Mouse (Mus musculus) small intestine, adult 10 weeks (tissue): ENCODE measurements around the gene Agfg2. TPM values are rescaled to one million over a fixed set of nuclear protein-coding genes. Genes with fewer than 3 reads are reported as not detected.

ENCODE experiments used
- polyA plus RNA-seq: library from polyadenylated mRNA; stranded (reverse); fragments of 350-450 nt; fragmentation: Illumina TruSeq; extraction: RNeasy Lipid Tissue Mini Kit (QIAGEN cat#74804); gene quantifications from one replicate; pipeline ENCODE4 v1.2.3, GENCODE M21; 2014; ENCODE audit warnings: low replicate concordance

Agfg2 gene
- 2.0 TPM for polyA plus RNA-seq

GRCm38 (mm10) chr5:137684294-137685123, at the start of gene Agfg2:
Agfg2 (minus strand) TSS chr5:137684726.

GRCm38 (mm10) chr5:137645652-137646091, 38.9 kb downstream of the Agfg2 start, which contains the start of gene Irs3:
Irs3 (minus strand) TSS chr5:137645714.

GRCm38 (mm10) chr5:137641054-137641453, 43.5 kb downstream of the Agfg2 start, which contains the start of gene Sap25:
Sap25 (plus strand) TSS chr5:137641334.

GRCm38 (mm10) chr5:137628498-137629305, 55.8 kb downstream of the Agfg2 start, which contains the start of the genes Fbxo24, Lrch4 and Gm20605:
Fbxo24 (minus strand) TSS chr5:137629002.
Lrch4 (plus strand) TSS chr5:137629121.
Gm20605 (plus strand) TSS chr5:137629175.

GRCm38 (mm10) chr5:137613550-137613949, 71.0 kb downstream of the Agfg2 start, which contains the start of gene Pcolce:
Pcolce (minus strand) TSS chr5:137613784.

GRCm38 (mm10) chr5:137600619-137601364, 83.7 kb downstream of the Agfg2 start, which contains the start of gene Mospd3:
Mospd3 (minus strand) TSS chr5:137601058.

Other genes with a start within 250 kb of the Agfg2 start
- gene Zan, start 207.7 kb downstream of the Agfg2 start, polyA plus RNA-seq = 0.19 TPM
- not detected for gene Pop7, start 182.2 kb downstream of the Agfg2 start, polyA plus RNA-seq
- gene Gigyf1, start 166.2 kb downstream of the Agfg2 start, polyA plus RNA-seq = 0.97 TPM
- gene Epo, start 151.5 kb downstream of the Agfg2 start, polyA plus RNA-seq = not detected
- gene Gnb2, start 151.2 kb downstream of the Agfg2 start, polyA plus RNA-seq = 1.5 TPM
- gene Actl6b, start 131.2 kb downstream of the Agfg2 start, polyA plus RNA-seq = not detected
- not detected for gene Tfr2, start 114.9 kb downstream of the Agfg2 start, polyA plus RNA-seq
- gene Mospd3, start 83.7 kb downstream of the Agfg2 start, polyA plus RNA-seq = not detected
- 1.5 TPM for gene Pcolce, start 70.9 kb downstream of the Agfg2 start, polyA plus RNA-seq
- gene Fbxo24, start 55.7 kb downstream of the Agfg2 start, polyA plus RNA-seq = not detected
- gene Lrch4, start 55.6 kb downstream of the Agfg2 start, polyA plus RNA-seq = 0.30 TPM
- not detected for gene Gm20605, start 55.6 kb downstream of the Agfg2 start, polyA plus RNA-seq
- not detected for gene Sap25, start 43.4 kb downstream of the Agfg2 start, polyA plus RNA-seq
- gene Irs3, start 39.0 kb downstream of the Agfg2 start, polyA plus RNA-seq = not detected
- gene Nyap1, start 56.9 kb upstream of the Agfg2 start, polyA plus RNA-seq = 0.22 TPM
- gene Tsc22d4, start 61.0 kb upstream of the Agfg2 start, polyA plus RNA-seq = 1.5 TPM
- gene Ppp1r35, start 94.1 kb upstream of the Agfg2 start, polyA plus RNA-seq = not detected
- 6.3 TPM for gene Mepce, start 102.9 kb upstream of the Agfg2 start, polyA plus RNA-seq
- 2.7 TPM for gene Zcwpw1, start 103.1 kb upstream of the Agfg2 start, polyA plus RNA-seq
- 4.7 TPM for gene Pilra, start 151.6 kb upstream of the Agfg2 start, polyA plus RNA-seq
- gene Pilrb1, start 173.4 kb upstream of the Agfg2 start, polyA plus RNA-seq = 8.6 TPM
- gene Pilrb2, start 187.1 kb upstream of the Agfg2 start, polyA plus RNA-seq = 6.1 TPM
- gene Cyp3a13, start 236.9 kb upstream of the Agfg2 start, polyA plus RNA-seq = 3,790 TPM